Mouse (Mus musculus) mouse embryonic stem cell (cell line): ENCODE results near the gene Wwtr1.

ENCODE experiments used
- in situ Hi-C, 2 experiments: fragments of 300-500 bp; cut with MboI; formaldehyde crosslinking; loops; 1 replicate in 1 of 2; 3 replicates in 1 of 2; pipeline ENCODE4 v1.14.3; 2019 to 2020; ENCODE audit warnings: low sequenced_read_pairs in 2 of 2, low pct_unique_long_range_greater_than_20kb in 1 of 2, mixed read lengths in 1 of 2; ENCODE audit not compliant: unreplicated experiment in 1 of 2

Wwtr1 gene

DNA sequence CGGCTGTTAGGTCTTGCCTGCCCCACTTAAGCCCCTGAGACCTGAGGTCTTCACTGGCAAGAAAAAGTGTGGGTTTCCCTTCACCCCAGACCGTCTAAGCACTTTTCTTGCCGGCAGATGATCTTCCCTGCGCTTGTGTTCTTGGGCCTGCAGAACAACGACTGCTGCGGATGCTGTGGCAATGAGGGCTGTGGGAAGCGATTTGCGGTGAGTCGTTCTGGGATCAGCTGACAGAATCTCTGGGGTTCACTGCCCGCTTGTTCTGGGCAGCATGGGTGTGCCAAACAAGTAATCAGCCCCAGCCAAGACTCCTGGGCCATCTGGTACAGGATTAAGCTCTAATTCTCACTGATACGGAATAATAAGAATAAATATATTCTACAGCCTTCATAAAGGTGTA, 149.4 kb downstream of the Wwtr1 start:
- in situ Hi-C loops, result loop anchor here (10.0 to 25.0 kb wide), 2 partner anchors 162 to 164 kb away; no protein-coding TSS in a partner anchor

DNA sequence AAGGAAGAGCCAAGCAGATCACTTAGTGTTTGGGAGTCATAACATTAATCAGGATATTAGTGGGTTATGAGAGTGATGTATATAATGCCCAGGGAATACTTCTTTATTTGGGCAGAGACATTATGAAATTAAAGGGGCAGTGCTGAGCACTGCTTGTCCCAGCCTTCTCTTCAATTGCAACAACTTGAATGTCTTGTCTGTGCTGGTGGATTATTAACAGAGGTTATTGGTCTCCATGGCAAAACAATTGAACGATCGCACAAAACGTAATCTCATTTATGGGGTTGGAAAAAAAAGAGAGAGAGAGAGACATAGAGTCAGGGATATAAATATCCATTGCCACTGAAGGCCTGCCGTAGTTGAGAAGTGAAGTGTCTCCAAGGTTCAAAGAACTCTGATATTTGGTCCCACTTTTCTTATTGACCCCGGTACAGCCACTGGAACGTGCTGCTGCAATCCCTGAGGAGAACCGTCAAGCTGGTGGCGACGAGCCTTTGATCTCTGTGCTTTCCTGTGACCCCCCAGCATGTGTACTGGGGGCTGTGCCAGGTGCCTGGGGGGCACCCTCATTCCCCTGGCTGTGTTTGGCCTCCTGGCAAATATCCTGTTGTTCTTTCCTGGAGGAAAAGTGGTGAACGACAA, 150.5 kb downstream of the Wwtr1 start, which contains the start of gene Tm4sf4:
Gene Tm4sf4 (plus strand): TSS at position 226 of the 642 bp plus-strand sequence.
- in situ Hi-C loops, result loop anchor here (10.0 to 25.0 kb wide), 2 partner anchors 160 to 163 kb away; no protein-coding TSS in a partner anchor

GRCm38 (mm10) chr3:57420660-57421059, 155.1 kb downstream of the Wwtr1 start:
- in situ Hi-C loops, result loop anchor here in 1 of 2 experiments (10.0 kb wide), 1 partner anchor 156 kb away; no protein-coding TSS in a partner anchor

DNA sequence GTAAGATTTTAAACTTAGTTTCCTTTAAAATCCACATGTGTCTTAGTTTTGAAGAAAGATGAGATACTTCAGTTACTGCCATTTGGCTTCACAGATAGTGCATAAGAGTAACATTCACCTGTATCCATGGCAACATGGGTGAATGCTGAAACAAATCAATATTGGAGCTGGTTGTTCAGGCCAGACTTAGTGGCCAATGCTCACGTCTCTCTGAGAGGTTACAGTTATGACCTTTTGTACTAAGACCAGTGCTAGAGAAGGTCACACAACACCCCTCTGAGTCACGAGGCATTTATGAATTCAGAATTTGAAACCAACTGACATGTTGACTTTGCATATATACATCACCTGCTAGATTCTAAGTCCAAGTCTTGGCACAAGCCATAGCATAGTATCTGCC, 155.5 kb downstream of the Wwtr1 start:
- in situ Hi-C loops, result loop anchor here in 1 of 2 experiments (10.0 kb wide), 1 partner anchor 155 kb away; no protein-coding TSS in a partner anchor

- in situ Hi-C loops, result no loop called here
These were observed 164.2 kb downstream of the Wwtr1 start for GRCm38 (mm10) chr3:57411535-57411934.
